Mouse (Mus musculus) CD8-positive naive resting alpha-beta T cell, adult 2 months (primary cell): ENCODE data around the gene Nars2.

Source experiments
- DNase-seq, 2 experiments: peaks; one replicate each; pipeline ENCODE4 v3.0.0; 2022; ENCODE audit warnings: low read depth in 2 of 2, low spot score in 2 of 2

Gene Nars2

GRCm38 (mm10) chr7:96951281-96952051 lies at the start of gene Nars2:
Gene Nars2, plus strand, starts transcription at chr7:96951505.
- peak; percentile 82 to 83 for DNase-seq

GRCm38 (mm10) chr7:96902183-96902582 lies 49.1 kb upstream of the Nars2 start:
- no peak for DNase-seq

GRCm38 (mm10) chr7:96903088-96903985 lies 48.0 kb upstream of the Nars2 start:
- DNase-seq: no peak

GRCm38 (mm10) chr7:96904442-96904841 lies 46.9 kb upstream of the Nars2 start:
- DNase-seq: no peak

- DNase-seq: no peak
Observed at GRCm38 (mm10) chr7:96904936-96905335, 46.4 kb upstream of the Nars2 start.

GRCm38 (mm10) chr7:96905422-96905821 lies 45.9 kb upstream of the Nars2 start:
- no peak for DNase-seq

GRCm38 (mm10) chr7:96906216-96906615 lies 45.1 kb upstream of the Nars2 start:
- no peak for DNase-seq

GRCm38 (mm10) chr7:96907971-96908680 lies 43.2 kb upstream of the Nars2 start:
- no peak for DNase-seq

GRCm38 (mm10) chr7:96909856-96910255 lies 41.4 kb upstream of the Nars2 start:
- no peak for DNase-seq

GRCm38 (mm10) chr7:96910310-96910960 lies 40.9 kb upstream of the Nars2 start:
- no peak for DNase-seq

GRCm38 (mm10) chr7:96914031-96914430 lies 37.3 kb upstream of the Nars2 start:
- DNase-seq: peak; percentile 41 to 55

GRCm38 (mm10) chr7:96915452-96916105 lies 35.7 kb upstream of the Nars2 start:
- peak; percentile 37 to 49 for DNase-seq

- no peak for DNase-seq
Observed at GRCm38 (mm10) chr7:96920447-96921095, 30.7 kb upstream of the Nars2 start.

- no peak for DNase-seq
Observed at GRCm38 (mm10) chr7:96922927-96923326, 28.4 kb upstream of the Nars2 start.

GRCm38 (mm10) chr7:96943715-96944377 lies 7.5 kb upstream of the Nars2 start:
- no peak for DNase-seq

- DNase-seq: peak; percentile 21 to 30
Observed at GRCm38 (mm10) chr7:96946501-96946900, 4.8 kb upstream of the Nars2 start.

- peak; percentile 2 to 5 for DNase-seq
Observed at GRCm38 (mm10) chr7:96952094-96952493, 789 bp downstream of the Nars2 start.

GRCm38 (mm10) chr7:96959168-96959567 lies 7.9 kb downstream of the Nars2 start:
- no peak for DNase-seq

GRCm38 (mm10) chr7:96967188-96967587 lies 15.9 kb downstream of the Nars2 start:
- no peak for DNase-seq
